Mouse (Mus musculus) CH12.LX (cell line): Measurements from ENCODE around the gene Wnt1. TPM values are rescaled to one million over a fixed set of nuclear protein-coding genes. Genes with fewer than 3 reads are reported as not detected.

Experiments used
- DNase-seq: peaks from one replicate; pipeline ENCODE4 v3.0.0-alpha.2; 2013; ENCODE audit errors: extremely low read depth
- H3K27ac ChIP-seq: 2 replicates; pipeline ENCODE4 v1.5.1; 2012; ENCODE audit warnings: low read depth, mild to moderate bottlenecking, control low read depth, moderate library complexity; ENCODE audit not compliant: insufficient read depth
- H3K27me3 ChIP-seq: replicated peaks from 2 replicates; pipeline ENCODE3; 2012; ENCODE audit warnings: inconsistent platforms
- H3K36me3 ChIP-seq, 2 experiments: replicated peaks in 1 of 2; 2 replicates each; pipeline versions ENCODE3 to v1.6.1; 2012; ENCODE audit warnings: inconsistent platforms in 1 of 2, low read length in 1 of 2, mild to moderate bottlenecking in 1 of 2, mixed read lengths in 1 of 2, moderate library complexity in 1 of 2; ENCODE audit not compliant: control insufficient read depth in 1 of 2, insufficient read depth in 1 of 2
- H3K4me1 ChIP-seq, 2 experiments: 2 replicates each; pipeline ENCODE4 v1.6.1; 2012; ENCODE audit warnings: inconsistent platforms in 1 of 2, moderate library complexity in 1 of 2; ENCODE audit not compliant: insufficient read depth in 2 of 2, control insufficient read depth in 1 of 2
- H3K4me2 ChIP-seq: 2 replicates; pipeline ENCODE4 v1.6.1; 2012; ENCODE audit warnings: low read depth, mild to moderate bottlenecking, control low read depth; ENCODE audit not compliant: poor library complexity, insufficient read depth, severe bottlenecking
- H3K4me3 ChIP-seq, 3 experiments: fragments of 150-350 bp in 1 of 3; sonication (generic) in 1 of 3; replicated peaks in 1 of 3; 2 replicates each; pipeline versions ENCODE3 to v1.5.1; 2011 to 2012; ENCODE audit warnings: low read depth in 2 of 3, low read length in 2 of 3, mild to moderate bottlenecking in 2 of 3, moderate library complexity in 2 of 3, control low read depth in 1 of 3, improper control_type of control experiment in 1 of 3, inconsistent platforms in 1 of 3, mixed read lengths in 1 of 3; ENCODE audit not compliant: poor library complexity in 1 of 3
- H3K79me2 ChIP-seq: replicated peaks from 2 replicates; pipeline ENCODE4 v1.6.1; 2012; ENCODE audit warnings: mild to moderate bottlenecking, moderate library complexity; ENCODE audit not compliant: control insufficient read depth, poor library complexity, insufficient read depth, severe bottlenecking; ENCODE audit errors: extremely low read depth
- H3K9ac ChIP-seq: 2 replicates; pipeline ENCODE4 v1.6.1; 2012; ENCODE audit warnings: low read depth, mild to moderate bottlenecking, control low read depth, moderate library complexity; ENCODE audit not compliant: insufficient read depth
- H3K9me3 ChIP-seq: replicated peaks from 2 replicates; pipeline ENCODE3; 2012; ENCODE audit warnings: low read length, inconsistent platforms, mixed read lengths
- BHLHE40 ChIP-seq: IDR thresholded peaks from 2 replicates; pipeline ENCODE4 v1.6.1; 2011; ENCODE audit warnings: mild to moderate bottlenecking, low read depth, low read length, improper control_type of control experiment
- CHD1 ChIP-seq: IDR thresholded peaks from 2 replicates; pipeline ENCODE4 v1.6.1; 2012; ENCODE audit warnings: low read depth, low read length, improper control_type of control experiment, inconsistent platforms
- CHD2 ChIP-seq: IDR thresholded peaks from 2 replicates; pipeline ENCODE4 v1.6.1; 2011; ENCODE audit warnings: low read length, improper control_type of control experiment
- CTCF ChIP-seq, 2 experiments: IDR thresholded peaks in 1 of 2; conservative IDR thresholded peaks in 1 of 2; 2 replicates each; pipeline ENCODE4 v1.5.1; 2011 to 2012; ENCODE audit warnings: low read depth in 2 of 2, low read length in 2 of 2, improper control_type of control experiment in 1 of 2, inconsistent platforms in 1 of 2, mild to moderate bottlenecking in 1 of 2, moderate library complexity in 1 of 2
- E2F4 ChIP-seq: IDR thresholded peaks from 2 replicates; pipeline ENCODE4 v1.6.1; 2011; ENCODE audit warnings: low read depth, low read length, improper control_type of control experiment; ENCODE audit not compliant: insufficient replicate concordance
- ELF1 ChIP-seq: IDR thresholded peaks from 2 replicates; pipeline ENCODE4 v1.6.1; 2014; ENCODE audit warnings: low read depth, mild to moderate bottlenecking, inconsistent platforms, low read length, improper control_type of control experiment
- EP300 ChIP-seq: IDR thresholded peaks from 2 replicates; pipeline ENCODE4 v1.6.1; 2011; ENCODE audit warnings: low read length, improper control_type of control experiment
- HCFC1 ChIP-seq: IDR thresholded peaks from 2 replicates; pipeline ENCODE4 v1.6.1; 2012; ENCODE audit warnings: low read depth, mild to moderate bottlenecking, inconsistent platforms, low read length, improper control_type of control experiment
- JUN ChIP-seq: IDR thresholded peaks from 2 replicates; pipeline ENCODE4 v1.6.1; 2011; ENCODE audit warnings: low read depth, mild to moderate bottlenecking, low read length, improper control_type of control experiment, moderate library complexity; ENCODE audit not compliant: insufficient read depth
- MAZ ChIP-seq: IDR thresholded peaks from 2 replicates; pipeline ENCODE4 v1.6.1; 2012; ENCODE audit warnings: low read depth, mild to moderate bottlenecking, inconsistent platforms, low read length, improper control_type of control experiment, moderate library complexity
- MEF2A ChIP-seq: IDR thresholded peaks from 2 replicates; pipeline ENCODE4 v1.6.1; 2014; ENCODE audit warnings: low read depth, mild to moderate bottlenecking, inconsistent platforms, low read length, improper control_type of control experiment, borderline replicate concordance
- MXI1 ChIP-seq: IDR thresholded peaks from 2 replicates; pipeline ENCODE4 v1.6.1; 2011; ENCODE audit warnings: mild to moderate bottlenecking, low read depth, low read length, improper control_type of control experiment
- NELFE ChIP-seq: IDR thresholded peaks from 2 replicates; pipeline ENCODE4 v1.6.1; 2011; ENCODE audit warnings: low read depth, low read length, improper control_type of control experiment
- POLR2A ChIP-seq: IDR thresholded peaks from 2 replicates; pipeline ENCODE4 v1.6.1; 2011; ENCODE audit warnings: low read depth, mild to moderate bottlenecking, improper control_type of control experiment, low read length
- POLR2AphosphoS2 ChIP-seq: IDR thresholded peaks from 2 replicates; pipeline ENCODE4 v1.6.1; 2011; ENCODE audit warnings: low read depth, low read length, improper control_type of control experiment
- RAD21 ChIP-seq: IDR thresholded peaks from 2 replicates; pipeline ENCODE4 v1.6.1; 2011; ENCODE audit warnings: low read depth, mild to moderate bottlenecking, low read length, improper control_type of control experiment, moderate library complexity
- SIN3A ChIP-seq: IDR thresholded peaks from 2 replicates; pipeline ENCODE4 v1.6.1; 2012; ENCODE audit warnings: low read length, improper control_type of control experiment, inconsistent platforms
- TBP ChIP-seq: conservative IDR thresholded peaks from 2 replicates; pipeline ENCODE4 v1.6.1; 2011; ENCODE audit warnings: low read depth, low read length, improper control_type of control experiment
- TCF12 ChIP-seq: IDR thresholded peaks from 2 replicates; pipeline ENCODE4 v1.6.1; 2014; ENCODE audit warnings: low read depth, mild to moderate bottlenecking, inconsistent platforms, low read length, improper control_type of control experiment
- UBTF ChIP-seq: IDR thresholded peaks from 2 replicates; pipeline ENCODE4 v1.6.1; 2012; ENCODE audit warnings: low read depth, mild to moderate bottlenecking, inconsistent platforms, low read length, improper control_type of control experiment, moderate library complexity
- ZMIZ1 ChIP-seq: IDR thresholded peaks from 2 replicates; pipeline ENCODE4 v1.6.1; 2012; ENCODE audit warnings: low read depth, mild to moderate bottlenecking, inconsistent platforms, low read length, improper control_type of control experiment
- ZNF384 ChIP-seq: IDR thresholded peaks from 2 replicates; pipeline ENCODE4 v1.6.1; 2012; ENCODE audit warnings: low read depth, low read length, improper control_type of control experiment, inconsistent platforms
- dilution Hi-C: fragments of 300-500 bp; cut with MboI; formaldehyde crosslinking; loops from 2 replicates; pipeline ENCODE4 v1.14.3; 2020; ENCODE audit warnings: low sequenced_read_pairs; ENCODE audit not compliant: extremely low pct_unique_long_range_greater_than_20kb, extremely low pct_ligation_motif_present
- in situ Hi-C: fragments of 300-500 bp; cut with MboI; formaldehyde crosslinking; loops from 3 replicates; pipeline ENCODE4 v1.14.3; 2019; ENCODE audit warnings: low sequenced_read_pairs, low pct_ligation_motif_present, low pct_unique_long_range_greater_than_20kb, mixed read lengths
- polyA plus RNA-seq: library from polyadenylated mRNA; unstranded; fragments of >175 nt; gene quantifications from 2 replicates; pipeline ENCODE4 v1.2.1, GENCODE M21; 2012; ENCODE audit warnings: low read depth; ENCODE audit not compliant: insufficient read length
- total RNA-seq, 2 experiments: library from RNA; depleted of rRNA; stranded (reverse); fragments of 300-350 nt in 1 of 2; fragments of >200 nt in 1 of 2; gene quantifications; 2 replicates each; pipeline ENCODE4 v1.2.3; 2012 to 2014

The Wnt1 gene
- total and polyA plus RNA-seq, 3 experiments = not detected

GRCm38 (mm10) chr15:98762670-98763529 is 26.8 kb upstream of the Wnt1 start, which contains the start of gene Arf3:
TSS of gene Arf3 (minus strand) at chr15:98763214.
- peak; percentile 97 for DNase-seq
- Histone ChIP-seq H3K36me3 (peaks cover 10 to 38% of the 10 kb centered on the region in 2 experiments), H3K79me2 (peaks cover 40% of the 10 kb centered on the region), H3K9me3 (no peaks in the 10 kb centered on the region), H3K27ac (peak within 1 kb of the TSS; percentile 48; the same call in 1 of the 2 replicates), H3K9ac (peak within 1 kb of the TSS; percentile 85), H3K27me3 (no peaks in the 10 kb centered on the region), H3K4me2 (peak within 1 kb of the TSS; percentile 80), H3K4me1 (peaks cover 6 to 31% of the 10 kb centered on the region in 2 experiments), H3K4me3 (peak within 1 kb of the TSS; percentile 87 to 94 (median 88))
- TF ChIP-seq CTCF (conservative IDR thresholded peaks at IDR 0.05 in 1 of 2, IDR thresholded peaks at IDR 0.05 in 1 of 2; ENCODE audit: low read depth in 2 of 2, low read length in 2 of 2) = no peak
- peak; percentile 98 for TF ChIP-seq MXI1
- no peak for TF ChIP-seq EP300
- TF ChIP-seq ZMIZ1 = peak; percentile 94
- TF ChIP-seq BHLHE40 = no peak
- TF ChIP-seq TBP = 0 out of 2 replicates have a peak, but pooled peaks have one; percentile 40
- TF ChIP-seq E2F4 = no peak
- TF ChIP-seq RAD21 = no peak
- TF ChIP-seq MAZ = peak; percentile 18
- TF ChIP-seq UBTF = peak; percentile 78; the same call in 1 of the 2 replicates
- no peak for TF ChIP-seq ZNF384
- peak; percentile 88 for TF ChIP-seq TCF12
- TF ChIP-seq CHD1 = no peak
- TF ChIP-seq POLR2AphosphoS2 = peak; percentile 33; the same call in 1 of the 2 replicates
- TF ChIP-seq POLR2A = peak; percentile 88
- TF ChIP-seq ELF1 = peak; percentile 90
- TF ChIP-seq NELFE = peak; percentile 95
- no peak for TF ChIP-seq JUN
- peak; percentile 89 for TF ChIP-seq SIN3A
- TF ChIP-seq MEF2A = peak; percentile 52; the same call in 1 of the 2 replicates
- TF ChIP-seq HCFC1 = peak; percentile 81
- TF ChIP-seq CHD2 = peak; percentile 100
- in situ Hi-C loops = no loop called here
- dilution Hi-C loops = no loop called here
